Mouse (Mus musculus): ENCODE measurements around the gene Trappc3. TPM values are rescaled to one million over a fixed set of nuclear protein-coding genes. Genes with fewer than 3 reads are reported as not detected.
"Not testable (repeated sequence)": the region's sequence is repeated elsewhere in the genome, so short reads cannot be mapped to it uniquely, and the experiment has no call there.

The Trappc3 gene
- 84.8 and 86.8 TPM in 2 replicates for polyA plus RNA-seq (2016; fragmentation: Nextera tagmentation; extraction: Ambion mirVana)

DNA sequence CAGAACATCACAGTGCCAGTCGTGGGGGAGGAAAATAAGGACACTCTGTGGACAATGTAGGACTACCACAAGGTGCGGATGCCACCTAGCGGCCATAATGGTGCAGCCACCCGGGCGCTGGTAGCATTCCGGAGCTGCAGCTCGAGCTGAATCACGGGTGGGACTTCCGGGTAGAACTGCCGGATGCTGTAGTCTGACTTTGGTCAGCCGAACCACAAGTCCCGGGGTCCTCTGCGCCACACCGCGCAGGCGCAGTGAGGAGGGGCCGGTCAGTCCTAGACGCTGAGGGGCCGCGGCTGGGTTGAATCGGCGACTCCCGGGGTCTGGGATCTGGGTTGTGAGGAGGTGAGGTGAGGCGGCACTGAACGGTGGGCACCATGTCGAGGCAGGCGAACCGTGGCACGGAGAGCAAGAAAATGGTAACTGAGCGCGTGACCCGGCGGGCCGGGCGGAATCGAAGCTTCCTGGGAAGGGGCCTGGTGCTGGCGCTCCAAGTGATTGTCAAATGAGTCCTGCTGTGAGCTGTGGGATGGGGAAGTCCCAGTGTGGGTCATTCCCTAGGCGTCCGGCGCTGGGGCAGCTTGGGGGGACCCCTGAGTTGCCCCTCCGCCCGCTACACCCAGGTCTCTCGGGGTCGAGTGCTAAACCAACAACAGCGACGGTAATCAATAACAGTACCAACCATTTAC lies at the start of gene Trappc3:
TSS of gene Trappc3 (plus strand) at position 207 of the 689 bp plus-strand sequence.
- peak within 1 kb of the TSS; percentile 72 for H3K4me3 ChIP-seq
- under 1% methylated on average over 46 of the region's 46 CpGs for WGBS
- H3K27ac ChIP-seq: peak within 1 kb of the TSS; percentile 88
- peak; percentile 99 for DNase-seq (ENCODE audit: extremely low spot score, low spot score)
- H3K9me3 ChIP-seq: no peaks in the 10 kb centered on the region
- no peaks in the 10 kb centered on the region for H3K36me3 ChIP-seq (replicated peaks)
- peaks cover 5% of the 10 kb centered on the region; the same call in 1 of the 2 replicates for H3K27me3 ChIP-seq (ENCODE audit: poor library complexity, severe bottlenecking)
- peaks cover 54% of the 10 kb centered on the region for H3K4me1 ChIP-seq

DNA sequence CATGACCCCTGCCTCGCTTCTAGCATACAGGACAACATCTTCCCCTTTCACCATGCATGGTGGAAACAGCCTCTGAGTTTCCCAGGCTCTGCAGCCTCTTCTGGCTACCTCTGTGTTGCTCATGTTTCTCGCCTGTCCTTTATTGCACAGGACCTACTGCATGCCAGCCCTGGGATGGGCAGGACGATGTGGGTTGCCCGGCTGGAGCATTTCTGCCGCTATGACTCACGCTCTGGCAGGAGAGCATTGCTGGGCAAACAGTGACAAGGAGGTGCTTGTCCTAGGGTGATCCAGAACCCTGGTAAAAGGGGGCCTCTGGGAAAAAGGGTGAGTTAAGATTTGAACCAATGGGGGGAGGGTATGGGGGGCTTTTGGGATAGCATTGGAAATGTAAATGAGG lies 44.4 kb upstream of the Trappc3 start:
- DNase-seq (ENCODE audit: extremely low spot score, low spot score): no peak
- 89% methylated on average over 6 of the region's 6 CpGs for WGBS
- H3K4me3 ChIP-seq: no peak overlapping the region
- H3K36me3 ChIP-seq (replicated peaks): no peaks in the 10 kb centered on the region
- no peaks in the 10 kb centered on the region for H3K4me1 ChIP-seq
- no peaks in the 10 kb centered on the region for H3K27me3 ChIP-seq (ENCODE audit: poor library complexity, severe bottlenecking)
- no peak overlapping the region for H3K27ac ChIP-seq
- H3K9me3 ChIP-seq: no peaks in the 10 kb centered on the region

DNA sequence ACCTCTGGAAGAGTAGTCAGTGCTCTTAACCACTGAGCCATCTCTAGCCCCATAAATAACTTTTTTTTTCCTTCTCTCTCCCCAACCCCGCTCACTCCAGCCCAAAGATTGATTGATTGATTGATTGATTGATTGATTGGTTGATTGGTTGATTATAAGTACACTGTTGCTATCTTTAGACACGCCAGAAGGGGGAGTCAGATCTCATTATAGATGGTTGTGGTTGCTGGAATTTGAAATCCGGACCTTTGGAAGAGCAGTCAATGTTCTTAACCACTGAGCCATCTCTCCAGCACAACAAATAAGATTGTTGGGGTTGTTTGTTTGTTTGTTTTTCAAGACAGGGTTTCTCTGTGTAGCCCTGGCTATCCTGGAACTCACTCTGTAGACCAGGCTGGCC lies 42.6 kb upstream of the Trappc3 start:
- H3K4me3 ChIP-seq; H3K27me3 ChIP-seq (ENCODE audit: poor library complexity, severe bottlenecking); H3K27ac ChIP-seq; H3K4me1 ChIP-seq; H3K36me3 ChIP-seq (replicated peaks); DNase-seq (ENCODE audit: extremely low spot score, low spot score); H3K9me3 ChIP-seq: not testable (repeated sequence)
- WGBS: 71% methylated on average over 3 of the region's 3 CpGs

DNA sequence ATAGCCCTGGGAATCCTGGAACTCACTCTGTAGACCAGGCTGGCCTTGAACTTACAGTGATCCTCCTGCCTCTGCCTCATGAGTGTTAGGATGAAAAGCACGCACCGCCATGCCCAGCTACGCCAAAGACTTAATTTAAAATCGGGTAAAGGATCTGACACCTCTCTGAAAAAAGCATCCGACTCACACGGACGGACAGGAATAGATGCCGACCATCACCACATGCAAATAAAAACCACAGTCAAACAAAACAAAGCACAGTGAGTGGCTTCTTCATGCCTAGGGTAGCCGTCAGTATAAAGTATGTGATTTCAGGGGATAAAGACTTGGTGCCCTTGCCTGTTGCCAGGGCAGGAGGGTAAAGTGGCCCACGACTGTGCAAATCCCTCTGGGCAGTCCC lies 42.1 kb upstream of the Trappc3 start:
- H3K36me3 ChIP-seq (replicated peaks): no peaks in the 10 kb centered on the region
- H3K9me3 ChIP-seq: no peaks in the 10 kb centered on the region
- WGBS: 90% methylated on average over 10 of the region's 10 CpGs
- no peaks in the 10 kb centered on the region for H3K4me1 ChIP-seq
- H3K27ac ChIP-seq: no peak overlapping the region
- no peak for DNase-seq (ENCODE audit: extremely low spot score, low spot score)
- no peaks in the 10 kb centered on the region for H3K27me3 ChIP-seq (ENCODE audit: poor library complexity, severe bottlenecking)
- H3K4me3 ChIP-seq: no peak overlapping the region

DNA sequence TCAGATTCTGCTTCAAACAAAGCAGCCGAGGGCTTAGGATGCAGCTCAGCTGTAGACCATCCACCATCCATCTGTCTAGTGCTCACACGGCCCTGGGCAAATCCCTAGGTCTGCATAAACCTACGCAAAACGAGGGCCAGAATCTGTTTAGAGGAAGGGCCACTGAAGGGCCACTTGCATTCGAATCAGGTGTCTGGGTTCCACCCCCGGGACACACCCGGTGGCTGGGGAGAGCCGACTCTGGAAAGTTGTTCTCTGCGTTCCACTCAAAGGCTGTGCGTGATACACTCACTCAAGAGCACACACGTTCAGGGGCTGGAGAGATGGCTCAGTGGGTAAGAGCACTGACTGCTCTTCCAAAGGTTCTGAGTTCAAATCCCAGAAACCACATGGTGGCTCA lies 39.5 kb upstream of the Trappc3 start:
- WGBS: 89% methylated on average over 11 of the region's 11 CpGs
- DNase-seq (ENCODE audit: extremely low spot score, low spot score): no peak

DNA sequence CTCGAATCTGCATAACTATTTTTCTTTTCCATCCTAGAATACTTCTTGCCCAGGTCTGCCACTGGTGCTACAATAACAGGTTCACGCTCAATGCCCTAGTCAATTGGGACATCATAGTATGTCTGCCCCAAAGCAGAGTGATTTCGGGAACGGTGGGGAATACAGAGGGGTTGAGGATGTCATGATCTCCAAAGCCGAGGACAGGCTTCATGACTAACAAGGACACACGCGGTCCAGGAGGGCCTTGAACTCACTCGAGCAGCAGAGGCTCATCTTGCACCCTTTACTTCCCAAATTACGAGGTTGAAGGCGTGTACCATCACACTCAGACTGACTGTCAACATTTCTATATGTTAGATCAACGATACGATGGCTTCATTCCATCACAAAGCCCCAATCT lies 35.5 kb upstream of the Trappc3 start:
- Histone ChIP-seq H3K9me3 (no peaks in the 10 kb centered on the region), H3K4me3 (no peak overlapping the region), H3K27ac (no peak overlapping the region), H3K36me3 (replicated peaks) (peaks cover 20% of the 10 kb centered on the region), H3K4me1 (peaks cover 19% of the 10 kb centered on the region), H3K27me3 (ENCODE audit: poor library complexity, severe bottlenecking) (no peaks in the 10 kb centered on the region)
- 60% methylated on average over 12 of the region's 12 CpGs for WGBS
- no peak for DNase-seq (ENCODE audit: extremely low spot score, low spot score)

More for the DNA sequence above, 39.5 kb upstream of the Trappc3 start:
- Histone ChIP-seq H3K27ac (no peak overlapping the region), H3K27me3 (ENCODE audit: poor library complexity, severe bottlenecking) (no peaks in the 10 kb centered on the region), H3K4me1 (peaks cover 6% of the 10 kb centered on the region), H3K4me3 (no peak overlapping the region), H3K9me3 (no peaks in the 10 kb centered on the region), H3K36me3 (replicated peaks) (no peaks in the 10 kb centered on the region)

DNA sequence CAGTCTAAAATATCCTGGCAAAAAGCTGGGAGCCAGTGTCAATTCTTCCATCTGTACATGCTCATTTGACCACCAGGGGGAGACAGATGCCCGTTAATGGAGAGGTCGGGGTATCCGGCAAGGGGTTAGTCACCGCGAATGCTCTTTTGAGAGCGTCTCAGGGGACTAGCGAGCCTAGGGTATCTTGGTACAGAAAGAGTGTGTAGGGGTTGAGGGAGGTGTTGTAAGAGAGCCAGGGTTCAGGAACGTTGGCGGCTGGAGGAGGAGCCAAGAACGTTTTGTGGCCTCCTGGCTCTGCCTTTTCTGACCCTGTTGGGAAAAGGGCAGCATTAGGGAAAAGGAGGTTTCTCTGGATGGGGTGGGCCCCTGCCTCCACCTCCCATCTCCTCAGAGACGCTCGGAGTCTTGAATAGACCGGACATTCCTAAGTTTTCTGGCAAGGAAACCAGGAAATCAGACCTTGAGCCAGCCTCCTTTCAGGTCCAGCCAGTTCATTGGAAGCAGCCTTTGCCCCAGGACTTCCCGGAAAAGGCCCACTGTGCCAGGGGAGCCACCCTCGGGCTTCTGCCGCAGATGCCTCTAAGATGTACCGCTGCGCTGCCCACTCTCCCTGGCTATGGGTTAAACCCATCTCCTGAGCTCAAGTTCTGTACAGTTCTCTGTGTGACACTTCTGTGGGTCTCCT lies 34.9 kb upstream of the Trappc3 start:
- Histone ChIP-seq H3K36me3 (replicated peaks) (peaks cover 26% of the 10 kb centered on the region), H3K4me3 (peak overlapping the region; percentile 31), H3K27ac (peak overlapping the region; percentile 48; the same call in 1 of the 2 replicates), H3K27me3 (ENCODE audit: poor library complexity, severe bottlenecking) (no peaks in the 10 kb centered on the region), H3K9me3 (no peaks in the 10 kb centered on the region), H3K4me1 (peaks cover 19% of the 10 kb centered on the region)
- peak; percentile 86 for DNase-seq (ENCODE audit: extremely low spot score, low spot score)
- WGBS: 8% methylated on average over 18 of the region's 18 CpGs

DNA sequence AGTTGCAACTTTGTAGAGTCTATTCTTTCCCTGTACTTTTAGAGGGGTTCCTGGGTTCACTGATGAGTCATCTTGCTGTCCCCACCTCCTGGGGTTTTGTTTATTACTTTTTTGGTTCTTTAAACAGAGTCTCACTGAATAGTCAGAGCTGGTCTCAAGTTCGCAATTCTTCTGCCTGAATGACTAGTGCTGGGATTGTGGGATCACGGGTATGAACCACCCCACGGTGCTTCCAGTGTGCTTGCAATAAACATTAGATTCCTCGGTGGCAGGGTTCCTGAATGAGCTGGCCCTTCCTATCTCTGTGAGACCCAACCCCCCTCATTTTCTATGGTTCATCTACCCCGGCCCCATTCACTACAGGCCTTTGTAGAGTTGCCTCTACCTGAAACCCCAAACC lies 34.0 kb upstream of the Trappc3 start:
- Histone ChIP-seq H3K4me3 (no peak overlapping the region), H3K9me3 (no peaks in the 10 kb centered on the region), H3K36me3 (replicated peaks) (peaks cover 35% of the 10 kb centered on the region), H3K27ac (no peak overlapping the region), H3K27me3 (ENCODE audit: poor library complexity, severe bottlenecking) (no peaks in the 10 kb centered on the region), H3K4me1 (peaks cover 19% of the 10 kb centered on the region)
- 34% methylated on average over 5 of the region's 5 CpGs for WGBS
- DNase-seq (ENCODE audit: extremely low spot score, low spot score): no peak

DNA sequence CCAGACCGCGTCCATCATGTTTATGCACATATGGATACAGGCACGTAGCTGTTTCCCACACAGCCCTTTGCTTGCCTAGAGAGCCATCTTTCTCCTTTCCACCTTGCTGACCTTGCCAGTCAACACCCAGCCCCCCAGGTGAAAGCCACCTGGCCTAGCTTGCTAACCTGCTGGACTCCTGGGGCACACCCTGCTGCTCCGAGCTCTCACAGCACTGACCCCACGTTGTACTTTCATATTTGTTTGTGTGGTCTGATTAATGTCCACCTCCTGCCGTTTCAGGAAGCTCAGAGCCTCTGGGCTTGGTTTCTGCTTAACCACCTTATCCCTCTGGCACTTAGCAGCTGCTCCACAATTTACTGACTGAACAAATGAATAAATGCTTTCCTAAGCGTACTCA lies 32.2 kb upstream of the Trappc3 start:
- H3K9me3 ChIP-seq: no peaks in the 10 kb centered on the region
- WGBS: 82% methylated on average over 7 of the region's 7 CpGs
- H3K36me3 ChIP-seq (replicated peaks): peaks cover 53% of the 10 kb centered on the region
- no peak overlapping the region for H3K4me3 ChIP-seq
- no peak overlapping the region for H3K27ac ChIP-seq
- H3K27me3 ChIP-seq (ENCODE audit: poor library complexity, severe bottlenecking): no peaks in the 10 kb centered on the region
- peaks cover 19% of the 10 kb centered on the region for H3K4me1 ChIP-seq
- no peak for DNase-seq (ENCODE audit: extremely low spot score, low spot score)

DNA sequence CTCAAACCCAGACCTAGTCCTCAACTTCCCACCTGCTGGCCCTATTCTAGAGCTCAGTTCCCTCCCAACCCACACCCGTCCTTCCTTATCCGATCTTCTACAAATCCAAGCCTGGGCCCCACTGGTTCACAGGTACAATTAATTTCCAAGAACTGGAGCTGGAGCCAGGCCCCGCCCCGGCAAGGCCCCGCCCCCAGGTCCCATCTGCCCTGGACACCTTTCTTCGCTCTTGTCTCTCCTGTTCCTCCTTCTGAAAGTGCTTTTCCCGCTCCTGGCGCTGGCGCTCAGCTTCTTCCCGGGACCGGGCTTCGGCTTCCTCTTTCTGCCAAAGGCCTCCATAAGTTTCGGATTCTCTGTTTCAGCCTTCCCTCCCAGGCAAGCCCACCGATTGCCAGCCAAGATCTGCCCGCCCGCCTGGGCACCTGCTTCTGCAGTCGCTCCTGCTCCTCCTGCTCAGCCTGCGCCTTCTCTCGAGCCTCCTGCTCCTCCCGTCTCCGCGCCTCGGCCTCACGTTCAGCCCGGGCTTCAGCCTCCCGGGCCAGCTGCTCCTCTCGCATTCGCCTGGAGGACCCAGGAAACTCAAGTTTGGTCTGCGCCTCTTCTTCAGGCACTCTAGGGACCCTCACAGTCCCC lies 28.3 kb upstream of the Trappc3 start:
- Histone ChIP-seq H3K27me3 (ENCODE audit: poor library complexity, severe bottlenecking) (peaks cover 9% of the 10 kb centered on the region), H3K9me3 (no peaks in the 10 kb centered on the region), H3K36me3 (replicated peaks) (peaks cover 92% of the 10 kb centered on the region), H3K4me3 (no peak overlapping the region), H3K4me1 (peaks cover 19% of the 10 kb centered on the region), H3K27ac (no peak overlapping the region)
- 90% methylated on average over 29 of the region's 29 CpGs for WGBS
- DNase-seq (ENCODE audit: extremely low spot score, low spot score): no peak

DNA sequence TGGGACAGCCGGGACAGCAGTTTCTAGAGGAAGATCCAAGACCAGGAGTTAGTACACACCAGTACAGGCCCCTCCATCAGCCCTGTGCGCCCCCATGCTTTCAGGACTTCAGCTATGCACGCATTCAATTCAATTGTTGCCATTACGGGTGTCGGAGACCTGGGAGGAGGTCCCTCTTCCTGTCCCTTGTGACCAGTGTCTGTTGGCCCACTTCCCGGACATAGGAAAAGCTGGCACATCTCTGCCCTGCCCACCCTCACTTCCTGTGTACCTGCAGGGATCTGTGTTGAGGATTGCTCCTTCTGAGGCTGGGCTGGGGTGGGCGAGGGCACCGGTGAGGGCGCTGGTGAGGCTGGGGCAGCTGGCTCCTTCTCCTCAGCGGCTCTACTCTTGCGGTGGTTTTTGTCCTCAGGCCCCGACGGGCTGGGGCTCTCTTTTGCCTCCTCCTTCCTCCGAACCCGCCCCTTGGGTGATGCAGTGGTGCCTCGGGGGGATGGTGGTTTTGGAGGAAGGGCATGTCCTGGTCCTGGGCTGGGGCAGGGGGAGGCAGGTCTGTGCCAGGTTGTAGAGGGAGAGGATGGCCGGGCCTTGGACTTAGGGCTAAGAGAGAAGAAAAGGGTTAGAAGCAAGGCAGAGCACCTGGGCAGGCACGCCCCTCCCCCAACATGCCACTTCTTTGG lies 27.5 kb upstream of the Trappc3 start:
- H3K9me3 ChIP-seq: no peaks in the 10 kb centered on the region

DNA sequence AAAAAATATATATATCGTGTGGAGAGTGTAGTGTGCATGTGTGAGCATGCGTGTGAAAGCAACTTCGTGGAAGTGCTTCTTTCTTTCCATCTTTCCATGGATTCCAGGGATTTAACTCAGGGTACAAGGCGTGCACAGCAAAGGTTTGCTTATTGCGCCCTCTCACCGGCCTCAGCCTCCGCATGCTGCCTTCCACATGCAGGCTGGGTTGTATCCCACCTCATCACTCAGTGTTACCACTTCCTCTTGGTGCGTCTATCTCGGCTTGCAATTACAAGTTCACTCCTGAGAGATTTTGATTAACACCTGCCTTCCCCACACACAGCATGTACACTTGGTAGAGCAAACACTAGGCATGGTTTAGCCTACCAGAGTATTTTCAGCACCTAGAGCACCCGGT lies 26.9 kb upstream of the Trappc3 start:
- 95% methylated on average over 10 of the region's 10 CpGs for WGBS
- DNase-seq (ENCODE audit: extremely low spot score, low spot score): no peak
- Histone ChIP-seq H3K9me3 (no peaks in the 10 kb centered on the region), H3K4me3 (no peak overlapping the region), H3K27ac (no peak overlapping the region), H3K4me1 (peaks cover 18% of the 10 kb centered on the region), H3K27me3 (ENCODE audit: poor library complexity, severe bottlenecking) (peaks cover 9% of the 10 kb centered on the region), H3K36me3 (replicated peaks) (peaks cover 100% of the 10 kb centered on the region)

More for the DNA sequence above, 27.5 kb upstream of the Trappc3 start:
- Histone ChIP-seq H3K27me3 (ENCODE audit: poor library complexity, severe bottlenecking) (peaks cover 9% of the 10 kb centered on the region), H3K4me1 (peaks cover 18% of the 10 kb centered on the region), H3K36me3 (replicated peaks) (peaks cover 100% of the 10 kb centered on the region), H3K27ac (no peak overlapping the region), H3K4me3 (no peak overlapping the region)
- no peak for DNase-seq (ENCODE audit: extremely low spot score, low spot score)
- 91% methylated on average over 18 of the region's 18 CpGs for WGBS
